Mouse (Mus musculus): ENCODE data around the gene Atp6v0e.

Gene Atp6v0e

DNA sequence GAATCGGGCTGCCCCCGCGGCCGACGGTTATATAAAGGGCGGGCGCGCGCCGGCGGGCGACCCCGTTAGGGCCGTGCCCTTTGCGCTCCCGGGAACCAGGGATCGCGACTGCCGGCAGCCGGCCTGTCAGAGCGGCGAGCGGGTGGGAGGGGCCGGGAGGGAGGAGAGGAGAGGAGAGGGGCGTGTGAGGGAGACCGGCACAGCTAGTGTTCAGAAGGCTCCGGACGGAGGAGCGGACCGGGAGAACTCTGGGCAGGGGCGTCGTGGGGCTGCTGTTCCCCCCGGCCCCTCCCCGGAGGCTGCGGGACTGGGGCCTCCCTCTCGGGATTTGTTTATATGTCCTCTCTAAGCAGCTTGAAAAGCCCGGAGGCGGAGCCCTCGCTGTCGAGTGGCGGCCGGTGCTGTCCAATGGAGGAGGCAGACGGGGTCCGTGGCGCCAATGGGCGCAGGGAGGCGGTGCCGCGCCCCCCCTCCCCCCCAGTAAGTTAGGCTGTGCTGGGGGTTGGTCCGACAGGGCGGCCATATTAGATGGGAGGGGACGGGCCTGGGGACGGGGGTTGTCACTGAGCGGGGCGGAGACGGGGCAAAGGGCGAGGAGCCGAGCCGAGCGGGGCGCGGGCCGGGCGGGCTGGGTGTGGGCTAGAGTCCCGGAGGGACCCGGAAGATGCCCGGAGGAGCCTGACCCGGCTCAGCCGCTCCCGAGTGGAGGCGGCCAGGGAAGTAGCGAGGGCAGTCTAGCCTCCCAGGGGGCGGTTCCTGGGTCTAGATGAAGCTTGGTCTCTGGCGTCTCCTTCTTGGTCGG, 53.1 kb downstream of the Atp6v0e start:
- in situ Hi-C loops (cut with MboI, MseI), result no loop called here

DNA sequence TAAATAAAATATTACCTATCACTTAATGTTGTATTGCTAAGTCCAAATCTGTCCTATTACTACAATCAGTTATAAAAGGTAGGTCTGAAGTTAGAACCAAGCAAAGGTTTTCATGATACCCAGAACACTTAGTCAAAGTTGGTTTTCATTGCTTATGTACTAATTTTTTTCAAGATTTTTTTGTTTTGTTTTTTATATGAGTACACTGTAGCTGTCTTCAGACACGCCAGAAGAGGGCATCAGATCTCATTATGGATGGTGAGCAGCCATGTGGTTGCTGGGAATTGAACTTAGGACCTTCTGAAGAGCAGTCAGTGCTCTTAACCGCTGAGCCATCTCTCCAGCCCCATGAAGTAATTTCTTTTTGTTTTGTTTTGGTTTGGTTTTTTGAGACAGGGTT, 54.8 kb downstream of the Atp6v0e start:
- in situ Hi-C loops (cut with MboI, MseI), result no loop called here

DNA sequence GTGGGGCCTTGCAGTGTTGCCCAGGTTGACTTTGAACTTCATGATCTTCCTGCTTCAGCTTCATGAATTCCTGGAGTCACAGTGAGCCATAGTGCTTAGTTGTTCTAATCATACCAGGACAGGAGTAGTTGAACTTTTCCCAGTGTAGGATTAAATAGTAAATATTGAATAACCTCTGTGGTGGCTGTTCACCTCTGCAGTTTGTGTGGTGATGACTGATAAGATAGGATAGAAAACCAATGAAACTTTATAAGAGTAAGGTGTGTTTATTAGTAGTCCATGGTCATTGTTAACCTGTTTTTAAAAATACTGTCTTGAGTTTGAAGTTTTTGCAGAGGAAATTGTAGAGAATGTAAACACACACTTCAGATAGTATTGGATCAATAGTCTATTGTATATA, 56.4 kb downstream of the Atp6v0e start:
- in situ Hi-C loops (cut with MboI, MseI), result no loop called here

DNA sequence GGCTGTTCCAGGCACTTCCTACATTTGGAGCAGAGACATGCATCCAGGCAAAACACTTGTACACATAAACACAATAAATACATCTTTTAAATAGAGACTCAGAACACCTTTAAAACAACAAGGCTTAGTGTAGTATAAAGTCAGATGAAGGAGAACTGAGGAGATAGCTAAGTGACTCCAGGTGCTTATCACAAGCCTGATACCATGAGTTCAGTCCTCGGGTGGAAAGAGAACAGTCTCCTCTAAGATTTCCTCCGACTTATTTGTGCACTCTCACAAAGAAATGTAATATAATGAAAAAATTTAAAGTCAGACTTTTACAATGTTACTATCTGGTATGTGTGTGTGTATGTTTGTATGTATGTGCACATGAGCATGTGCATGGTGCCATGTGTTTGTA, 58.8 kb downstream of the Atp6v0e start:
- in situ Hi-C loops (cut with MboI, MseI), result no loop called here

DNA sequence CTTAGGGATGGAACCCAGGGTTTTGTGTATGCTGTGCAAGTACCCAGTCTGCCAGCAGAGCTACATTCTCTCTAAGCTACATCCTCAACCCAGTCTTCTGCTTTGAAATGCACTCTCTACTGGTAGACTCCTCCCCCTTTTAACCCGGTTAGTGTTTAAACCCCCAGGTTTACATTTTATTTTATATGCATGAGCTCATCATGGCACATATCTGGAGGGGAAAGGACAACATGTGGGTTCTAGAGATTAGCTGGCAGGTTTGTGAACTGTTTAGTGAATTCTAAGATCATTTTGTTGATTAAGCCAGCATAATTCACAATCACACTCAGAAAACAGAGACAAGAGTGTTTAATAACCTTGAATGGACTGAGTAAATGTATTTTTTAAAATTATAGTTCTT, 61.8 kb downstream of the Atp6v0e start:
- in situ Hi-C loops (cut with MboI, MseI), result no loop called here

DNA sequence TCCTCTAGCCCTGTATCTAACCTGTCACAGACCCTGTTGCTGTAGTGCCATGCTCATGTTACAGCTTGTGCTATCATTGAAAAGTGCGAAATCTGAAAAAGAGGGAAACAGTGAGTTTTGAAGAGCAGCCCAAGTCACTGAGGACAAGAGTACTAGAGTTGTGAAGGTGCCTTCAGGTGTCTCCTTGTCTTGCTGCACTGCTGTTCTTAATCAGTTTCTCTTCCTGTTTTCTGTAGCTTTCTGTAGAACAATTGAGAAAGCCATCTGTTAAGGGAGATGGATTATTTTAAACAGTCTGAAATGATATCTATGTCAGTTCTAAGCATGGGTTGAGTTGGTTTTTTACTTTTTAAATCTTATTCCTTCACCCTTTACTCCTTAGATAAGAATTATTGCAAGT, 63.6 kb downstream of the Atp6v0e start:
- in situ Hi-C loops (cut with MboI, MseI), result no loop called here

DNA sequence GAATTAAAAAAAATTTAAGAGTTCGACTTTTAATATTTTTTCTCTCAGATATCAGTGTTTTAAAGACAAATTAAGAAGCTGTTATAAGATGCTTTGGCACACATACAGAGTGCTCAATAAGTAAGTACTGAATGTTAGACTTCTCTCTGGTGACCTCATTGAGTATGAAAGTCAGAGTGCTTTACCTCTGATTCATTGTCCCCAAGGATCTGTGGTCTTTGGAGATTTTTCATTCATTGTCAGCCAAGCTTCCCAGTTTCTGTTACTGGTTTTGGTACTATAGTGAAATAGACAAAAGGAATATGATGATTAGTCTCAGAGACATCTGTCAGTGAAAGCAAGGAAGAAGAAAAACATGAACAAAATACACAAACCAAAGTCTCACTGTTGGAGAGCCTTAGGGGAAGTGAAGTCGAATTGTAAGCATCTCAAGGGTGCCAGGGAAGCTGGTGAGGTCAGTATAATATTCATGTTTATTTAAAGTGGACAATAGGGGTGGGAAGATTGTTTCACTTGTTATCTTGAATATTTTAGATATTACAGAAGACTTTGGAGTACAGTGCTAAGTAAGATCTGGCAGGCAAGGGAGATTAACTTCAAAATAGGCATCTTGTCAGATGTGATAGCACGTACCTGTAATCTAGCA, 64.2 kb downstream of the Atp6v0e start:
- in situ Hi-C loops (cut with MboI, MseI), result no loop called here

DNA sequence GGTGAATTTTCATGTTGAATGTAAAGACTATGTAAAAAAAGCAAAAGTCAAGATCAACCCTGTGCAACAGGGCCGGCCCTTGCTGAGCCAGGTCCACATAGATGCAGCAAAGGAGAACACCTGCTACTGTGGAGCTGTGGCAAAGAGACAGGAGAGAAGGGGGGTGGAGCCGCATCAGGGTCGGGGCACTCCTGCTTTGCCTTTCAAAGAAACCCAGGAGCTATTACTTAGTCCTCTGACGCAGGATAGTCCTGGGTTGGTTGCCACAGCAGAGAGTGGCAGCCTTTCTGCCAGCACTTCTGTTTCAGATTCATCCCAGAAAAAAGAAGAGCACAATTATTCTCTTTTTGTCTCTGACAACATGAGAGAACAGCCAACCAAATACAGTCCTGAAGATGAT, 79.5 kb downstream of the Atp6v0e start:
- in situ Hi-C loops (cut with MboI, MseI), result no loop called here

DNA sequence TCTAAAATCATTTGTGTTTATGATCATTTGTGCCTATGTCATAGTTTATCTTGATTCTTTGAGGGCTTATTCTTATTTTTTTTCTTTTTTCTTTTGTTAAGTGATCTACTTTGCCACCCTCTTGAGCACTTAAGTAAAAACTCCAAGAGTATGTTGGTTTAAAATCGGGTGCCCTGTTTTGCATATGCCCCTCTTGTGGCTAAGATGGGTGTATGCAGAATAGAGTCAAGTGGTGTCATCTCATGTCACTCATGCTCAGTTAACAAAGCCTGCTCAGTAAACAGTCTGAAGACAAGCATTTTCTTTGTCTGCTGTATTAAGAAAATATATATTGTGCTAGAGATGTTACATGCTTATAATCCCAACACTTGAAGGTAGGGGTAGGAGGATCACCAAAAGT, 80.3 kb downstream of the Atp6v0e start:
- in situ Hi-C loops (cut with MboI, MseI), result no loop called here

All from T-helper 1 cell (primary cell).